Mouse (Mus musculus): ENCODE measurements around the gene Nlgn1. TPM values are rescaled to one million over a fixed set of nuclear protein-coding genes. Genes with fewer than 3 reads are reported as not detected.

The Nlgn1 gene
- polyA plus RNA-seq, 1 experiment from 2014 or later, result 1.6 TPM

- Histone ChIP-seq H3K4me1 (no peaks in the 10 kb centered on the region), H3K4me2 (no peak overlapping the region), H3K9me3 (replicated peaks) (no peaks in the 10 kb centered on the region), H3K27me3 (no peaks in the 10 kb centered on the region), H3K9ac (no peak overlapping the region), H3K27ac (no peak overlapping the region), H3K4me3 (replicated peaks) (no peak overlapping the region), H3K36me3 (no peaks in the 10 kb centered on the region)
- ATAC-seq (replicated peaks; ENCODE audit: low FRiP score), result no peak
- WGBS, result 89% methylated on average over 2 of the region's 2 CpGs
Measured at GRCm38 (mm10) chr3:25757813-25758212, 574.4 kb downstream of the Nlgn1 start.

GRCm38 (mm10) chr3:25724111-25724510 lies 608.1 kb downstream of the Nlgn1 start:
- ATAC-seq (replicated peaks; ENCODE audit: low FRiP score), result no peak
- H3K27ac ChIP-seq, result no peak overlapping the region
- no peak overlapping the region for H3K9ac ChIP-seq
- H3K27me3 ChIP-seq, result no peaks in the 10 kb centered on the region
- no peaks in the 10 kb centered on the region for H3K4me1 ChIP-seq
- no peaks in the 10 kb centered on the region for H3K9me3 ChIP-seq (replicated peaks)
- no peak overlapping the region for H3K4me2 ChIP-seq
- H3K36me3 ChIP-seq, result no peaks in the 10 kb centered on the region
- WGBS, result 74% methylated on average over 1 of the region's 1 CpGs
- H3K4me3 ChIP-seq (replicated peaks), result no peak overlapping the region

GRCm38 (mm10) chr3:25721464-25721863 lies 610.8 kb downstream of the Nlgn1 start:
- Histone ChIP-seq H3K27me3 (no peaks in the 10 kb centered on the region), H3K4me2 (no peak overlapping the region), H3K9me3 (replicated peaks) (no peaks in the 10 kb centered on the region), H3K4me3 (replicated peaks) (no peak overlapping the region), H3K9ac (no peak overlapping the region), H3K36me3 (no peaks in the 10 kb centered on the region), H3K4me1 (no peaks in the 10 kb centered on the region), H3K27ac (no peak overlapping the region)
- WGBS, result 85% methylated on average over 5 of the region's 5 CpGs
- ATAC-seq (replicated peaks; ENCODE audit: low FRiP score), result no peak

DNA sequence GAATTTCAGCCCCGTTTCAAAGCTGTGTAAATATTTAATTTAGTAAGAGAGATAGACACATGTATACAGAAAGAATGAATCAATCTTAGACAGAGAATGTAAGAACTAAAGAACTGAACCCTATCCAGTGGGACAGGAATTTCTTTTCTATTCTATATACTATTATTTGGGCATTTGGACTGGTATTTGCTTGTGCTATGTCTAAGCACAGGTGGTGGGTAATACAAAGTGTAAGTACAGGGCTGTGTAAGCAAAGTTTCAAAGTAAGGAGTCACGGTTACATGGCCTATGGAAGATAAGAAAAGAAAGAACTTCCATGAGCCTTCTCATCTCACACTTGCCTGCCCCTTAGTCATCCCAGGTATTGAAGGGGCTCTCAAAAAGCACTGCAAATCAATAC lies 624.9 kb downstream of the Nlgn1 start:
- H3K36me3 ChIP-seq, result no peaks in the 10 kb centered on the region
- H3K27me3 ChIP-seq, result no peaks in the 10 kb centered on the region
- no peak overlapping the region for H3K4me2 ChIP-seq
- ATAC-seq (replicated peaks; ENCODE audit: low FRiP score), result no peak
- no peaks in the 10 kb centered on the region for H3K9me3 ChIP-seq (replicated peaks)
- H3K9ac ChIP-seq, result no peak overlapping the region
- H3K4me1 ChIP-seq, result no peaks in the 10 kb centered on the region
- 79% methylated on average over 2 of the region's 2 CpGs for WGBS
- H3K27ac ChIP-seq, result no peak overlapping the region
- no peak overlapping the region for H3K4me3 ChIP-seq (replicated peaks)

- ATAC-seq (replicated peaks; ENCODE audit: low FRiP score), result no peak
- H3K9me3 ChIP-seq (replicated peaks), result no peaks in the 10 kb centered on the region
- 79% methylated on average over 1 of the region's 1 CpGs for WGBS
- no peaks in the 10 kb centered on the region for H3K36me3 ChIP-seq
- H3K4me2 ChIP-seq, result no peak overlapping the region
- H3K4me3 ChIP-seq (replicated peaks), result no peak overlapping the region
- H3K27me3 ChIP-seq, result no peaks in the 10 kb centered on the region
- H3K4me1 ChIP-seq, result no peaks in the 10 kb centered on the region
- no peak overlapping the region for H3K27ac ChIP-seq
- H3K9ac ChIP-seq, result no peak overlapping the region
Measured at GRCm38 (mm10) chr3:25697231-25697630, 635.0 kb downstream of the Nlgn1 start.

- ATAC-seq (replicated peaks; ENCODE audit: low FRiP score), result no peak
- Histone ChIP-seq H3K36me3 (no peaks in the 10 kb centered on the region), H3K4me2 (no peak overlapping the region), H3K9me3 (replicated peaks) (no peaks in the 10 kb centered on the region), H3K4me3 (replicated peaks) (no peak overlapping the region), H3K27me3 (no peaks in the 10 kb centered on the region), H3K27ac (no peak overlapping the region), H3K9ac (no peak overlapping the region), H3K4me1 (no peaks in the 10 kb centered on the region)
- WGBS, result 78% methylated on average over 6 of the region's 6 CpGs
Measured at GRCm38 (mm10) chr3:25688789-25689464, 643.3 kb downstream of the Nlgn1 start.

DNA sequence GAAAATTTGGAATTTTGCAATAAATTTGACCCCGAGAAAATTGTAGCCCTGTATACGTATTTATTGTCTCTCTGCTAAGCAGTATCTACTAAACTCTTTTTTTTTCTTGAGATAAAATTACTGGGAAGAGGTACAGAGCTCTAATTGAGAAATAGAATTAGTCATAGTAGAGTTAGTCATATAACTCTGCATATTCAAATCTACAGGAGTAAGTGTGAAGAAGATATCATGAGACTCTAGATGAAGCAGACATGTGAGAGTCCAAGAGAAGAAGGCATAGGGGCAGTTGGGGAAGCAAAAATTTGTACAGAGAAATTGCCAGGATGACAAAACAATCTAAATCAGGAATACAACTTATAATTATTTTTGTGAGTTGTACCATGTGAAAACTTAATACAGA lies 648.6 kb downstream of the Nlgn1 start:
- no peak overlapping the region for H3K4me3 ChIP-seq (replicated peaks)
- H3K36me3 ChIP-seq, result no peaks in the 10 kb centered on the region
- no peaks in the 10 kb centered on the region for H3K9me3 ChIP-seq (replicated peaks)
- no peak overlapping the region for H3K4me2 ChIP-seq
- no peak overlapping the region for H3K27ac ChIP-seq
- no peak overlapping the region for H3K9ac ChIP-seq
- no peaks in the 10 kb centered on the region for H3K27me3 ChIP-seq
- 91% methylated on average over 2 of the region's 2 CpGs for WGBS
- no peak for ATAC-seq (replicated peaks; ENCODE audit: low FRiP score)
- no peaks in the 10 kb centered on the region for H3K4me1 ChIP-seq

DNA sequence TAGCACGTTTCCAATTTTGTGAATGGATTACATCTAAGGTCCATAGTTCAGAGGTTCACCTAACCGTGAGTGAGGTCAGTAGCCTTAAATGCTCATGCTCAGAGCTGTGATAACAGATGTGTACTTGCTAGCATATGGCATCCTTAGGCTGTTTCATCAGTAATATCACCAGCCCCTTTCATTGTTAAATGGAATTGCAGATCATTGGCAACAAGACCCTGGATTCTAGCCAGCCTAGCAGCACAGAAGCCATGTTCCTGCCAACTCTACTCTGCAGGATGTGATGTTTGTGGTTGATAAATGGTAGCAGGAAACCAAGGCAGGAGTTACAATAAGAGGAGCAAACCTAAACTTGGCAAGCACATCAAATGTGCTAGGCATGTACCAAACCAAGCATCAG lies 652.9 kb downstream of the Nlgn1 start:
- no peak for ATAC-seq (replicated peaks; ENCODE audit: low FRiP score)
- WGBS, result 63% methylated on average over 2 of the region's 2 CpGs
- Histone ChIP-seq H3K9me3 (replicated peaks) (no peaks in the 10 kb centered on the region), H3K4me2 (no peak overlapping the region), H3K36me3 (no peaks in the 10 kb centered on the region), H3K27ac (no peak overlapping the region), H3K4me1 (no peaks in the 10 kb centered on the region), H3K27me3 (no peaks in the 10 kb centered on the region), H3K9ac (no peak overlapping the region), H3K4me3 (replicated peaks) (no peak overlapping the region)

DNA sequence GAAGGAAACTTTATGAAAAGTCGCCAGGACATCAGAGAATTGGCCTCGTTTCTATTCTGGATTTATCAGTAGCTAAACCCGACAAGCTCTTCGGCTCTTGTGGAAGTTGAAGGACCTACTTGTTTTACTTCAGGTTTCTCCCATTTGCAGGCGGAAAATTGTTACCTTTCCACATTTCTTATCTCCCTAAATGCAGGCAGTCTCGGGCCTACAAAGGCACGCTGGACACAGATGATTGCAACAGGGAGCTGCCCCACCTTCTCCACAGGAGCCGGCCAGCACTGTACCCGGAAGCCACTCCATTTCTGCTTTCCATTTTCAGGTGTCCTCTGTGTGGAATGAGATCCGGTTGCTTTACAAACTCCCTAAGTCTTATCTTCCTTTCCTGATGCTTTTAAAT lies 656.4 kb downstream of the Nlgn1 start:
- Histone ChIP-seq H3K9me3 (replicated peaks) (no peaks in the 10 kb centered on the region), H3K4me1 (no peaks in the 10 kb centered on the region), H3K36me3 (no peaks in the 10 kb centered on the region), H3K4me3 (replicated peaks) (no peak overlapping the region), H3K9ac (no peak overlapping the region), H3K27me3 (no peaks in the 10 kb centered on the region), H3K27ac (no peak overlapping the region), H3K4me2 (no peak overlapping the region)
- WGBS, result 83% methylated on average over 10 of the region's 10 CpGs
- ATAC-seq (replicated peaks; ENCODE audit: low FRiP score), result no peak

DNA sequence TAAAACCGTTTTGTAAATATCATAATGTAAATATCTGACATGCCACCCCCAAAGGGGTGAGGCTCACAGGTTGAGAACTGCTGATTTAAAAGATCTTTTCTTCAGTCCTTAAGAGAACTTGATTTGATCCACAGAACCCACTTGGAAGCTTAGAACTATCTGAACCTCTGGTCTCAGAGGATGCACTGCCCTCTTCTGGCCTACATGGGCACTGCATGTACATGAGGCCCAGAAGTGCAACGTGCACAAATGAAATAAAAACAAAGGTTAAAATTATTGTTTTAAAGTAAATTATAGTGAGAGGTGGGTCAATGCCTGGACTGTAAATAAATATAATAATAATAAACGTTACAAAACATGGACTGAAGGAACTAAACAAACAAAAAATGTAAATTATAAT lies 657.2 kb downstream of the Nlgn1 start:
- Histone ChIP-seq H3K4me2 (no peak overlapping the region), H3K4me3 (replicated peaks) (no peak overlapping the region), H3K9ac (no peak overlapping the region), H3K27ac (no peak overlapping the region), H3K9me3 (replicated peaks) (no peaks in the 10 kb centered on the region), H3K27me3 (no peaks in the 10 kb centered on the region), H3K4me1 (no peaks in the 10 kb centered on the region), H3K36me3 (no peaks in the 10 kb centered on the region)
- no peak for ATAC-seq (replicated peaks; ENCODE audit: low FRiP score)
- WGBS, result 54% methylated on average over 3 of the region's 3 CpGs

DNA sequence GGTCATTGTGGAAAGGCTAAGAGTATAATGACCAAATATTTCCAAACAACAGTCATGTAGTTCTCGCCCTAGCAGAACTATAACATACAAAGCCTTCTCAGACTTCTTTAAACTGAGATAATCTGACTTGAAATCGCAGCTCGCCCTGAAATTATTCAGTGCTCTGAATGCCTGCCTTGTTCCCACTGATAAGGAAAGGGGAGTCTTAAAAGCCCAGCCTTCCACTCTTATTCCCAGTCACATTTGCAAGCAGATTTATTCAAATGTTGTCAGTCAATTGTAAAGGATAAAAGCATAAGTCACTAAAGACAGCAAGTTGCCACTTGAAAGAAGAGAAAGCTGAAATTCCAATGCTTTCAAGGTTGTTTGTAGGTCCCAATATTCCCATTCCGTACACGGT lies 658.9 kb downstream of the Nlgn1 start:
- H3K27me3 ChIP-seq, result no peaks in the 10 kb centered on the region
- no peaks in the 10 kb centered on the region for H3K36me3 ChIP-seq
- no peak overlapping the region for H3K27ac ChIP-seq
- ATAC-seq (replicated peaks; ENCODE audit: low FRiP score), result no peak
- H3K9ac ChIP-seq, result no peak overlapping the region
- no peaks in the 10 kb centered on the region for H3K9me3 ChIP-seq (replicated peaks)
- no peaks in the 10 kb centered on the region for H3K4me1 ChIP-seq
- 69% methylated on average over 5 of the region's 5 CpGs for WGBS
- H3K4me2 ChIP-seq, result no peak overlapping the region
- no peak overlapping the region for H3K4me3 ChIP-seq (replicated peaks)

GRCm38 (mm10) chr3:25672779-25673178 lies 659.5 kb downstream of the Nlgn1 start:
- H3K36me3 ChIP-seq, result no peaks in the 10 kb centered on the region
- H3K27ac ChIP-seq, result no peak overlapping the region
- H3K9me3 ChIP-seq (replicated peaks), result no peaks in the 10 kb centered on the region
- H3K27me3 ChIP-seq, result no peaks in the 10 kb centered on the region
- no peak overlapping the region for H3K9ac ChIP-seq
- no peak overlapping the region for H3K4me3 ChIP-seq (replicated peaks)
- no peak overlapping the region for H3K4me2 ChIP-seq
- no peaks in the 10 kb centered on the region for H3K4me1 ChIP-seq
- WGBS, result 79% methylated on average over 4 of the region's 4 CpGs
- no peak for ATAC-seq (replicated peaks; ENCODE audit: low FRiP score)

GRCm38 (mm10) chr3:25663464-25663863 lies 668.8 kb downstream of the Nlgn1 start:
- no peak overlapping the region for H3K4me2 ChIP-seq
- H3K4me1 ChIP-seq, result no peaks in the 10 kb centered on the region
- H3K27me3 ChIP-seq, result no peaks in the 10 kb centered on the region
- ATAC-seq (replicated peaks; ENCODE audit: low FRiP score), result no peak
- no peak overlapping the region for H3K27ac ChIP-seq
- H3K36me3 ChIP-seq, result no peaks in the 10 kb centered on the region
- 73% methylated on average over 2 of the region's 2 CpGs for WGBS
- H3K9me3 ChIP-seq (replicated peaks), result no peaks in the 10 kb centered on the region
- H3K4me3 ChIP-seq (replicated peaks), result no peak overlapping the region
- no peak overlapping the region for H3K9ac ChIP-seq
